Mouse (Mus musculus) urinary bladder, postnatal 0 days (tissue): ENCODE results near the gene Cep350. TPM values are rescaled to one million over a fixed set of nuclear protein-coding genes. Genes with fewer than 3 reads are reported as not detected.

Experiments
- polyA plus RNA-seq: library from polyadenylated mRNA; unstranded; fragments of >200 nt; fragmentation: Nextera tagmentation; extraction: Ambion mirVana; gene quantifications from 2 replicates; pipeline ENCODE4 v1.2.1, GENCODE M21; 2015

The Cep350 gene
- polyA plus RNA-seq, result 7.2 TPM in 2 replicates

DNA sequence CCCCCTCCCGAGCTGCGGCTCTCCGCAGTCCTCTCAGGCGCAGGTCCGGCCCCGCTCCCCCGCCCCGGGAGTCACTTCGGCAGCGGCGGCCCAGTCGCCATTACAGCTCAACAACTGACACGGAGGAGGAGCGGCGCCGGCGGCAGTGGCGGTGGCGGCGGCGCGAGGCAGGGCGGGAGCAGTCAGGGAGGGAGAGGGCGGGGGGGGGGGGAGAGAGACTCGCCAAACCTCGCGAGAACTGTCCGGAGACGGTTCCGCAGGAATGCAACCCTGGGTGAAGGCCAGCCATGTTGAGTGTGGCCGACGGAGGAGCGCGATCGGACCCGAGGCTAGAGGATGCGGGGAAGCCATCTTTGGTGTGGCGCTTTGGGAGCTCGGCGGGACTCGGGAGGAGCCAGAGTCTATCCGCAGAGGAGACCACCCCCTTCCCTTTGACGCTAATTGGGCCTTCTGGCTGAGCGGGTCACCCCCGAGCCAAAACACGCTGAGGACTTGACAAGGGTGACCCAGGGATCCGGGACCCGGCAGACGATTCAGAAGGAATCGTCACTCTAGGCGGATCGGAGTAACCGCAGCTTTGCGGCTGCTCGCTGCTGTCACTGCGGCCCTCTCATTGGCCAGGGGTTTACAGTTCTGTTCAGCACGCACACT is at the start of gene Cep350:
Gene Cep350, minus strand, starts transcription at position 188 of the 651 bp plus-strand sequence.

DNA sequence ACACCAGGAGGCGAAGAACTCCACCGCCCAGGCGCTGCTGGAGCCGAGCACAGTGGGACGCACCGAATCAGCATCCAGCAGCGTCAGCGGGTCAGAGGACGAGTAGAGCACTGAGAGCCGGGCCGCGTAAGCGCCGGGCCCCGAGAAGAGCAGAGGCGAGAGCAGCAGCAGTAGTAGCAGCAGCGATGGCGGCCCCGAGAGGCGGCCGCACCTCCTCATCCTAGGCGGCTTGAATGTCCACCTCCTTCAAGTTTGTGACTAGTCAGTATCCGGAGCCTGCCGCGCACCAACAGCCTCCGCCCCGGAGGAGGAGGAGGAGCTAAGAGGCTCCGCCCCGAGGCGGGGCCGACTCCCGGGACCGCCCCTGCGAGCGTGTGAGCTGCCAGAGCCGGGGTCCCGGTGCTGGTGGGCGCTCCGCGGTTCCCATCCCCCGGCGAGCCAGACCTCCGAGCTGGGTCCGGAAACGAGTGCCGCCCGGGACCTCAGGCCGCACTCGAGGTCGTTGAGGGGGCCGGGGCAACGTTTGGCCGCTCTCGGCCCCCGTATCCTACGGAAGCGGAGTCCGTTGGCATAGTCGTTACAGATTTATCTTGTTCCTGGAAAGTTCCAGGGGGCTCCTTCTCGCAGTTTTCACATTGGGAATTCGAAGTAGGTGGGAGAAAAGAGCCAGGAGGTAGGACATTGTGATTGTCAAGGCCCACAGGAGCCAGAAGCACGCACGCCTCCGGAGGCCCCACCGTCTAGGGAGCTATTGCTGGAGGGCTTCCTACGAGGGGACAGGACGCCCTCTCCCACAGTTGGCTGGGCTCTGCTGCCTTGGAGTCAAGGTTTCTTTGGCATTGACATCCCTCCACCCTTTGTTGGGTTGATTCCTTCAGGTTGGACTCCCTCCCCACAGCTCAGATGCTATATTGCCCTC is 160.2 kb downstream of the Cep350 start, which contains the start of gene Qsox1:
Gene Qsox1, minus strand, starts transcription at position 309 of the 919 bp plus-strand sequence.

Other genes starting within 250 kb of the Cep350 start
- gene Lhx4, start 221.6 kb downstream of the Cep350 start, polyA plus RNA-seq, result not detected in 2 replicates
- 123 and 126 TPM in 2 replicates for gene Qsox1, start 160.4 kb downstream of the Cep350 start, polyA plus RNA-seq
- gene Tor1aip2, start 62.1 kb upstream of the Cep350 start, polyA plus RNA-seq, result 70.5 and 86.0 TPM in 2 replicates
- gene Tor1aip1, start 63.2 kb upstream of the Cep350 start, polyA plus RNA-seq, result 46.7 and 47.7 TPM in 2 replicates
- 0.11 and 0.21 TPM in 2 replicates for gene Fam163a, start 231.8 kb upstream of the Cep350 start, polyA plus RNA-seq